Mouse (Mus musculus) kidney, embryonic 14.5 days (tissue): ENCODE results near the gene Lamb1. TPM values are rescaled to one million over a fixed set of nuclear protein-coding genes. Genes with fewer than 3 reads are reported as not detected.

ENCODE experiments used
- ATAC-seq: fragments of 200-750 bp; cut with Nextera tagmentation; 2 replicates; pipeline ENCODE4 v1.8.0; 2017; ENCODE audit warnings: moderate number of reproducible peaks, mild to moderate bottlenecking, moderate TSS enrichment, moderate library complexity; ENCODE audit not compliant: low FRiP score, low TSS enrichment
- H3K27ac ChIP-seq: fragments of 300-500 bp; sonication (generic); 2 replicates; pipeline ENCODE4 v1.5.1; 2014; ENCODE audit warnings: low read depth, mild to moderate bottlenecking, low read length, moderate library complexity, mixed read lengths
- H3K27me3 ChIP-seq: fragments of 300-500 bp; sonication (generic); 2 replicates; pipeline ENCODE4 v1.6.1; 2014; ENCODE audit warnings: mild to moderate bottlenecking, low read length; ENCODE audit not compliant: control insufficient read depth, insufficient read depth
- H3K36me3 ChIP-seq: fragments of 300-500 bp; sonication (generic); 2 replicates; pipeline ENCODE4 v1.6.1; 2014; ENCODE audit warnings: low read length, mixed read lengths; ENCODE audit not compliant: control insufficient read depth, insufficient read depth
- H3K4me1 ChIP-seq: fragments of 300-500 bp; sonication (generic); 2 replicates; pipeline ENCODE4 v1.6.1; 2014; ENCODE audit warnings: low read length, mixed read lengths; ENCODE audit not compliant: control insufficient read depth, insufficient read depth
- H3K4me2 ChIP-seq: fragments of 300-500 bp; sonication (generic); replicated peaks from 2 replicates; pipeline ENCODE4 v1.6.1; 2014; ENCODE audit warnings: low read depth, mild to moderate bottlenecking, low read length
- H3K4me3 ChIP-seq: fragments of 300-500 bp; sonication (generic); 2 replicates; pipeline ENCODE4 v1.5.1; 2014; ENCODE audit warnings: mild to moderate bottlenecking, low read length
- H3K9ac ChIP-seq: fragments of 300-500 bp; sonication (generic); 2 replicates; pipeline ENCODE4 v1.6.1; 2014; ENCODE audit warnings: low read depth, mild to moderate bottlenecking, low read length, moderate library complexity
- H3K9me3 ChIP-seq: fragments of 300-500 bp; sonication (generic); 2 replicates; pipeline ENCODE4 v1.6.1; 2016; ENCODE audit warnings: low read length; ENCODE audit not compliant: control insufficient read depth
- WGBS: fragments of 180-500 bp; shearing (Covaris S2); extraction: QIAGEN DNeasy Blood & Tissue Kit; methylation state at CpG from one replicate; pipeline ENCODE4 v1.1.7; 2014; 5-methylcytosine and 5-hydroxymethylcytosine counted together
- polyA plus RNA-seq: library from polyadenylated mRNA; unstranded; fragments of >200 nt; fragmentation: Nextera tagmentation; extraction: Ambion mirVana; gene quantifications from 2 replicates; pipeline ENCODE4 v1.2.1, GENCODE M21; 2014

Gene Lamb1
- polyA plus RNA-seq, 1 experiment from 2014 or later = 121 TPM

- H3K9me3 ChIP-seq = no peaks in the 10 kb centered on the region
- ATAC-seq = peak; percentile 52
- peak overlapping the region; percentile 30; the same call in 1 of the 2 replicates for H3K4me2 ChIP-seq
- peaks cover 85% of the 10 kb centered on the region for H3K36me3 ChIP-seq
- no peaks in the 10 kb centered on the region for H3K27me3 ChIP-seq
- H3K4me3 ChIP-seq = 0 out of 2 replicates have a peak overlapping the region, but pooled peaks have one; percentile 15
- peaks cover 52% of the 10 kb centered on the region for H3K4me1 ChIP-seq
- H3K27ac ChIP-seq = peak overlapping the region; percentile 90
- no peak overlapping the region for H3K9ac ChIP-seq
- WGBS = 51% methylated on average over 8 of the region's 8 CpGs
These were observed 7.1 kb downstream of the Lamb1 start for GRCm38 (mm10) chr12:31272012-31272735.

GRCm38 (mm10) chr12:31272846-31273245, 7.8 kb downstream of the Lamb1 start:
- Histone ChIP-seq H3K4me3 (no peak overlapping the region), H3K27me3 (no peaks in the 10 kb centered on the region), H3K4me1 (peaks cover 45% of the 10 kb centered on the region), H3K9me3 (no peaks in the 10 kb centered on the region), H3K4me2 (no peak overlapping the region), H3K27ac (no peak overlapping the region), H3K9ac (no peak overlapping the region), H3K36me3 (peaks cover 85% of the 10 kb centered on the region)
- 79% methylated on average over 2 of the region's 2 CpGs for WGBS
- ATAC-seq = no peak

- H3K27me3 ChIP-seq = no peaks in the 10 kb centered on the region
- peaks cover 37% of the 10 kb centered on the region for H3K4me1 ChIP-seq
- H3K9me3 ChIP-seq = no peaks in the 10 kb centered on the region
- ATAC-seq = no peak
- 94% methylated on average over 7 of the region's 7 CpGs for WGBS
- no peak overlapping the region for H3K27ac ChIP-seq
- H3K36me3 ChIP-seq = peaks cover 84% of the 10 kb centered on the region
- H3K4me3 ChIP-seq = no peak overlapping the region
- H3K4me2 ChIP-seq = no peak overlapping the region
- H3K9ac ChIP-seq = no peak overlapping the region
These were observed 8.6 kb downstream of the Lamb1 start for GRCm38 (mm10) chr12:31273646-31274045.

GRCm38 (mm10) chr12:31275411-31275810, 10.4 kb downstream of the Lamb1 start:
- no peak for ATAC-seq
- Histone ChIP-seq H3K27me3 (no peaks in the 10 kb centered on the region), H3K36me3 (peaks cover 91% of the 10 kb centered on the region), H3K4me3 (no peak overlapping the region), H3K27ac (no peak overlapping the region), H3K4me1 (peaks cover 21% of the 10 kb centered on the region), H3K9ac (no peak overlapping the region), H3K4me2 (no peak overlapping the region), H3K9me3 (no peaks in the 10 kb centered on the region)
- WGBS = 80% methylated on average over 10 of the region's 10 CpGs

- Histone ChIP-seq H3K27me3 (no peaks in the 10 kb centered on the region), H3K36me3 (peaks cover 93% of the 10 kb centered on the region), H3K9ac (no peak overlapping the region), H3K27ac (no peak overlapping the region), H3K9me3 (no peaks in the 10 kb centered on the region), H3K4me2 (no peak overlapping the region), H3K4me1 (peaks cover 2% of the 10 kb centered on the region; the same call in 1 of the 2 replicates), H3K4me3 (no peak overlapping the region)
- ATAC-seq = no peak
- 92% methylated on average over 11 of the region's 11 CpGs for WGBS
These were observed 13.2 kb downstream of the Lamb1 start for GRCm38 (mm10) chr12:31278270-31278669.

GRCm38 (mm10) chr12:31280318-31280717, 15.3 kb downstream of the Lamb1 start:
- ATAC-seq = no peak
- H3K27me3 ChIP-seq = no peaks in the 10 kb centered on the region
- WGBS = 74% methylated on average over 7 of the region's 7 CpGs
- H3K36me3 ChIP-seq = peaks cover 92% of the 10 kb centered on the region
- no peak overlapping the region for H3K9ac ChIP-seq
- H3K9me3 ChIP-seq = no peaks in the 10 kb centered on the region
- no peak overlapping the region for H3K4me3 ChIP-seq
- H3K27ac ChIP-seq = no peak overlapping the region
- H3K4me2 ChIP-seq = no peak overlapping the region
- H3K4me1 ChIP-seq = no peaks in the 10 kb centered on the region

GRCm38 (mm10) chr12:31281100-31281591, 16.1 kb downstream of the Lamb1 start:
- H3K4me2 ChIP-seq = no peak overlapping the region
- H3K9ac ChIP-seq = no peak overlapping the region
- no peaks in the 10 kb centered on the region for H3K27me3 ChIP-seq
- no peak overlapping the region for H3K27ac ChIP-seq
- no peak for ATAC-seq
- peaks cover 93% of the 10 kb centered on the region for H3K36me3 ChIP-seq
- H3K4me1 ChIP-seq = no peaks in the 10 kb centered on the region
- 79% methylated on average over 9 of the region's 9 CpGs for WGBS
- no peak overlapping the region for H3K4me3 ChIP-seq
- no peaks in the 10 kb centered on the region for H3K9me3 ChIP-seq

GRCm38 (mm10) chr12:31282241-31282640, 17.2 kb downstream of the Lamb1 start:
- no peak overlapping the region for H3K4me2 ChIP-seq
- WGBS = 82% methylated on average over 5 of the region's 5 CpGs
- no peaks in the 10 kb centered on the region for H3K9me3 ChIP-seq
- H3K27me3 ChIP-seq = no peaks in the 10 kb centered on the region
- no peak overlapping the region for H3K9ac ChIP-seq
- no peak overlapping the region for H3K4me3 ChIP-seq
- no peak for ATAC-seq
- H3K4me1 ChIP-seq = no peaks in the 10 kb centered on the region
- H3K27ac ChIP-seq = no peak overlapping the region
- peaks cover 93% of the 10 kb centered on the region for H3K36me3 ChIP-seq

- Histone ChIP-seq H3K9ac (no peak overlapping the region), H3K4me2 (no peak overlapping the region), H3K36me3 (peaks cover 94% of the 10 kb centered on the region), H3K27ac (no peak overlapping the region), H3K4me1 (no peaks in the 10 kb centered on the region), H3K9me3 (no peaks in the 10 kb centered on the region), H3K4me3 (no peak overlapping the region), H3K27me3 (no peaks in the 10 kb centered on the region)
- ATAC-seq = no peak
- WGBS = 88% methylated on average over 4 of the region's 4 CpGs
These were observed 18.1 kb downstream of the Lamb1 start for GRCm38 (mm10) chr12:31283131-31283530.
